Mouse (Mus musculus) small intestine, adult 2 months (tissue): ENCODE measurements around the gene Pdzd11.

Experiments used
- CTCF ChIP-seq: fragments of 200-500 bp; IDR thresholded peaks from 2 replicates; pipeline ENCODE4 v1.5.1; 2012; ENCODE audit warnings: low read depth, mild to moderate bottlenecking, control low read depth, inconsistent platforms, low read length, moderate library complexity, mixed read lengths; ENCODE audit not compliant: insufficient replicate concordance, insufficient read length; ENCODE audit errors: extremely low read depth
- POLR2A ChIP-seq: fragments of 200-500 bp; IDR thresholded peaks from 2 replicates; pipeline ENCODE4 v1.6.1; 2012; ENCODE audit warnings: low read depth, mild to moderate bottlenecking, control low read depth, inconsistent platforms, low read length, moderate library complexity

DNA sequence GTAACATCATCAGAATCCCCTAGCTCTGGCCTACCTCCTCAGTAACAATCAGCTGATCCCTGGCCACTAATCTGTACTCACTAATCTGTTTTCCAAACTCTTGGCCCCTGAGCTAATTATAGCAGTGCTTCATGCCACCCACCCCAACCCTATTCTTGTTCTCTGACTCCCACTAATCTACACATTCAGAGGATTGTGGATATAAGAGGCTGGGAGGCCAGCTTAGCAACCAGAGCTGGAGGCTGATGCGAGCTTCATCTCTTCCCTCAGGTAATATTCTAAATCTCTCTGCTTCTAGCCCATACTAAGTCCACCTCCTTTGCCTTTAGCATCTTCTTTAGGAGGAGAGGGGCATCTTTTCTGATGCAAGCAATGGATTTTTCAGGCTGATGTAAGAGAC lies 21.1 kb downstream of the Pdzd11 start, which contains the start of gene Arr3:
- no peak for TF ChIP-seq POLR2A
- TF ChIP-seq CTCF, result no peak
